Mouse (Mus musculus): ENCODE data around the gene Errfi1. TPM values are rescaled to one million over a fixed set of nuclear protein-coding genes. Genes with fewer than 3 reads are reported as not detected.
"Not testable (repeated sequence)": the region's sequence is repeated elsewhere in the genome, so short reads cannot be mapped to it uniquely, and the experiment has no call there.

Errfi1 gene
- polyA plus RNA-seq, 1 experiment from 2014 or later: 32.1 TPM

DNA sequence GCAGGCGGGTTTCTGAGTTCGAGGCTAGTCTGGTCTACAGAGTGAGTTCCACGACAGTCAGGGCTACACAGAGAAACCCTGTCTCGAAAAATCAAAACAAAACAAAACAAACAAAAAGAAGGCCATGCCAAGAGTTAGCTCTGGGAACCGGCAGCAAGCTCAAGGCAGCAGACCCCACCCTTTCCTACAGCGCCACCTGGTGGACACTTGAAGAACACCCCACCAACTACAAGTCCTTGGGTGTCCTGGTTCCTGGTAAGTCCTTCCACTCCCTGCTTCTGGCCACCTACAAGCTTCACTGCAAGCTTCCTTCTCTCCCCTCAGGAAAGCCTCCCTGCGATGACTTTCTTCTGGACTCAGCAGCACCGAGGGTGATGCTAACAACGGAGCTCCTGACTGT, 47.9 kb downstream of the Errfi1 start:
- Histone ChIP-seq H3K4me1 (no peaks in the 10 kb centered on the region), H3K4me3 (replicated peaks) (no peak overlapping the region), H3K9me3 (replicated peaks) (no peaks in the 10 kb centered on the region), H3K4me2 (replicated peaks) (no peak overlapping the region), H3K36me3 (peaks cover 85% of the 10 kb centered on the region), H3K27me3 (no peaks in the 10 kb centered on the region), H3K27ac (replicated peaks) (no peak overlapping the region), H3K9ac (no peak overlapping the region)
- no peak for ATAC-seq (ENCODE audit: insufficient number of reproducible peaks, low FRiP score, low TSS enrichment, low read depth)
- whole genome bisulfite sequencing: 51% methylated on average over 9 of the region's 9 CpGs

DNA sequence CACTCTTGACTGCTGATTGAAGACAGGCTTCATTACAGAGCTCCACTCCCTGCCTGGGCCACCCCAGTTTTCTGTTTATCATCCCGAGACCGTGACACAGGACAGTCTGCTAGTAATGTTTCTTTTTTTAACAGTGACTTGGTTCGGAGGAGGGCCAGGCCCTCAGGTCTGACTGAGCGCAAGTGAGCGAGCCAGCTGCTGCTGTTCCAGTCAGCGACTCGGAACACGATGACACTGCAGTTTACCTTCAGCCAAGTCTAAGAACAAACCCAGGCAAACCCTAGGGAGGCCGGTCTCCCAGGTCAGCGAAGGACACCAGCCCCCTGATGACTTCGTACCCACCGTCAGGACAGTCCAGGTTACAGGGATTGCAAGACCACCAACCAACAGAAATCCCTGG, 48.3 kb downstream of the Errfi1 start:
- H3K9me3 ChIP-seq (replicated peaks): no peaks in the 10 kb centered on the region
- no peaks in the 10 kb centered on the region for H3K27me3 ChIP-seq
- no peak for ATAC-seq (ENCODE audit: insufficient number of reproducible peaks, low FRiP score, low TSS enrichment, low read depth)
- H3K36me3 ChIP-seq: peaks cover 85% of the 10 kb centered on the region
- no peaks in the 10 kb centered on the region for H3K4me1 ChIP-seq
- no peak overlapping the region for H3K27ac ChIP-seq (replicated peaks)
- no peak overlapping the region for H3K4me3 ChIP-seq (replicated peaks)
- H3K9ac ChIP-seq: no peak overlapping the region
- 89% methylated on average over 12 of the region's 12 CpGs for WGBS
- H3K4me2 ChIP-seq (replicated peaks): no peak overlapping the region

DNA sequence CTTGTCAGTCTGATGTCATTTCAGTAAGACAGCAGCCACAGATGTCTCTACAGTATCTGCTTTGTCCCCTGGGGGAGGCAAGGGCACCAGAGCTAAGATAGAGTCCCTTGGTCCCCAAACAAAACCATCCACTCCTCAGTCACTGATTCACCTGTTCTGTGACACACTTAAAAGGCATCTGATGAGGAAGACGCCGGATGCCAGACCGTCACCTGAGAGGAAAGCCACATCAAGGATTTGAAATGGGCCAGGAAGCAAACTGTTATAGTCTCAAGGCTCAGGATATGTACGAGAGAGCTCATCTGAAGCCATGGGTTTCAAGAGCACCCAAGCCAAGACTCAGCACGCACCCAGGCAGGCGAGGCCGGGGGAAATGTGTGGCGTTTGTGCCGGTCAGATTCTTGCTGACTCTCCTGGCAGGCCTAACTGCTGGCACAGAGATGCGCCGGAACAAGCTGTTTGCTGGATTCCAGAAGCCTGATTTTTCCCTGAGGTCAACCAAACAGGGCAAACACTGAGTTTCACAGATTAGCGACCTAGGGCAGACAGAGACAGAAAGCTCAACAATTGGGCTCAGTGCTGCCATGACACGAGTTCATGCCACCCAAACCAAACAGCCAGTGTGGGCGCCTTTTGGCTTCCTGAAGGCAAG, 49.5 kb downstream of the Errfi1 start:
- Histone ChIP-seq H3K4me1 (peaks cover 4% of the 10 kb centered on the region), H3K36me3 (peaks cover 81% of the 10 kb centered on the region), H3K9ac (no peak overlapping the region), H3K9me3 (replicated peaks) (no peaks in the 10 kb centered on the region), H3K4me2 (replicated peaks) (no peak overlapping the region), H3K4me3 (replicated peaks) (no peak overlapping the region), H3K27ac (replicated peaks) (no peak overlapping the region), H3K27me3 (no peaks in the 10 kb centered on the region)
- ATAC-seq (ENCODE audit: insufficient number of reproducible peaks, low FRiP score, low TSS enrichment, low read depth): no peak
- WGBS: 92% methylated on average over 14 of the region's 14 CpGs

DNA sequence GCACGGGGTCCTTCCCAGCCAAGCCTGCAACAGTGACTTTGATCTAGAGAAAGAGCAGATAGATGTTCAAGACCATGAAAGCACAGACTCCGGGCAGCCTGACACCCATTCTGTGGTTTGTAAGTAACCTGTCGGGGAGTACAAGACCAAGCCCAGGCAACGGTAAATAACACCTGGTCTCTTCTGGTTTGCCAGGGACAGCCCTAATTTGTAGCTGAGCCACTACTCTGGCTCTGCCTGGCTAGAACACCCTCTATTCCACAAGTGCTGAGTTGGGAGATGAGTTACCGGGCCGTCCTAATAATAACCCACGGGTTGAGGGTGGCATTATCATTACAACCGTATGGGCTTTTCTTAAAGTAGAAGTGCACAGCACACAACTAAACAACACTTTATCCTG, 53.4 kb downstream of the Errfi1 start:
- H3K36me3 ChIP-seq: peaks cover 48% of the 10 kb centered on the region

DNA sequence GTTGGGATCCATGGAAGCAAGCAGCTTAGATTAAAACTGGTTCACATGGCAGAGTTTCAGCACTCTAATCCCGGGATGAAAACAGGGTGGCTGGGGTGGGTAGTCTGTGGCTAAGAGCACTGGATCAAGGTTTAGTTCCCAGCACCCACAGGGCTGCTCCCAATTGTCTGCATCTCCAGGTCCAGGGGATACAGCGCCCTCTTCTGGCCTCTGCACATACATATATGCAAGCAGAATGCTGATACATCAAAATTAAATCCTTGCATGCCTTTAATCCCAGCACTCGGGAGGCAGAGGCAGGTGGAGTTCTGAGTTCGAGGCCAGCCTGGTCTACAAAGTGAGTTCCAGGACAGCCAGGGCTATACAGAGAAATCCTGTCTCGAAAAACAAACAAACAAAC, 54.8 kb downstream of the Errfi1 start:
- ATAC-seq (ENCODE audit: insufficient number of reproducible peaks, low FRiP score, low TSS enrichment, low read depth); H3K9me3 ChIP-seq (replicated peaks); H3K27me3 ChIP-seq; H3K27ac ChIP-seq (replicated peaks); H3K9ac ChIP-seq: not testable (repeated sequence)
- Histone ChIP-seq H3K4me1 (peaks cover 14% of the 10 kb centered on the region), H3K4me2 (replicated peaks) (peak overlapping the region; percentile 70), H3K36me3 (peaks cover 33% of the 10 kb centered on the region), H3K4me3 (replicated peaks) (peak overlapping the region; percentile 99)
- WGBS: 73% methylated on average over 5 of the region's 5 CpGs

More for the DNA sequence above, 53.4 kb downstream of the Errfi1 start:
- Histone ChIP-seq H3K4me1 (peaks cover 14% of the 10 kb centered on the region), H3K9ac (no peak overlapping the region), H3K27me3 (no peaks in the 10 kb centered on the region), H3K4me2 (replicated peaks) (no peak overlapping the region), H3K9me3 (replicated peaks) (no peaks in the 10 kb centered on the region), H3K4me3 (replicated peaks) (no peak overlapping the region), H3K27ac (replicated peaks) (no peak overlapping the region)
- 87% methylated on average over 8 of the region's 8 CpGs for WGBS
- ATAC-seq (ENCODE audit: insufficient number of reproducible peaks, low FRiP score, low TSS enrichment, low read depth): no peak

DNA sequence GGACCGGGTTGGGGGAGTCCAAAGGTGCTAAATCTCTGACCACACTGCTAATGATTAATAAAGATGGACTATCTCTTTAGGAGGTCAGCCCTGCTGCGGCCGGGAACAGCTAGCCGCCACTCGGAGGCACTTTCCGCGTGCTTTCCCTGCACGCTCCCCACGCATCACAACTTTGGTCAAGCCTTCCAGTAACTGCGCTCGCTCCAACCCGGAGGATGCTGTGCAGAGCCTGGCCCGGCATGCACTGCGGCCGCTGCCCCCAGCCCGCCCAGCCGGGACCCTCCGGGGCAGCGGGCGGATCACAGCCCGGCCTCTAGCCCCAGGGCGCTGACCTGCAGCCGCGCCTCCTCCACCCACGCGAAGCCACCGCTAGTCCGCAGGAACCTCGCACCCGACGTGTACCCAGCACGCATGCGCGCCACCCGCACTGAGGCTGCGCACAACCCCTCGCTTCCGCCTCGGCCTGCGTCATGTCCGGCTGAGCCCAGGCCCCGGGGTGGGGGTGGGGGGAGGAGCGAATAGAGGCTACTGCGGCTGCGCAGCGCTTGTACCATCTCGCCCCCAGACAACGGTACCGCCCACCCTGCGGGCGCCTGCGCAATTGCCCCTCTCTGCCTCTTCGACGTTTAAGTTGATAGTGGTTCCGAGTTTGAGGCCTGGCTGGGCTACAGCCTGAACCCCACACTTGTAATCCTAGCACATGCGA, 55.9 kb downstream of the Errfi1 start:
- H3K4me3 ChIP-seq (replicated peaks): peak overlapping the region; percentile 99
- no peaks in the 10 kb centered on the region for H3K9me3 ChIP-seq (replicated peaks)
- H3K27me3 ChIP-seq: no peaks in the 10 kb centered on the region
- under 1% methylated on average over 56 of the region's 56 CpGs for WGBS
- H3K9ac ChIP-seq: peak overlapping the region; percentile 95
- peaks cover 17% of the 10 kb centered on the region for H3K4me1 ChIP-seq
- ATAC-seq (ENCODE audit: insufficient number of reproducible peaks, low FRiP score, low TSS enrichment, low read depth): peak; percentile 92
- H3K36me3 ChIP-seq: peaks cover 25% of the 10 kb centered on the region
- peak overlapping the region; percentile 70 for H3K4me2 ChIP-seq (replicated peaks)
- peak overlapping the region; percentile 88 for H3K27ac ChIP-seq (replicated peaks)

DNA sequence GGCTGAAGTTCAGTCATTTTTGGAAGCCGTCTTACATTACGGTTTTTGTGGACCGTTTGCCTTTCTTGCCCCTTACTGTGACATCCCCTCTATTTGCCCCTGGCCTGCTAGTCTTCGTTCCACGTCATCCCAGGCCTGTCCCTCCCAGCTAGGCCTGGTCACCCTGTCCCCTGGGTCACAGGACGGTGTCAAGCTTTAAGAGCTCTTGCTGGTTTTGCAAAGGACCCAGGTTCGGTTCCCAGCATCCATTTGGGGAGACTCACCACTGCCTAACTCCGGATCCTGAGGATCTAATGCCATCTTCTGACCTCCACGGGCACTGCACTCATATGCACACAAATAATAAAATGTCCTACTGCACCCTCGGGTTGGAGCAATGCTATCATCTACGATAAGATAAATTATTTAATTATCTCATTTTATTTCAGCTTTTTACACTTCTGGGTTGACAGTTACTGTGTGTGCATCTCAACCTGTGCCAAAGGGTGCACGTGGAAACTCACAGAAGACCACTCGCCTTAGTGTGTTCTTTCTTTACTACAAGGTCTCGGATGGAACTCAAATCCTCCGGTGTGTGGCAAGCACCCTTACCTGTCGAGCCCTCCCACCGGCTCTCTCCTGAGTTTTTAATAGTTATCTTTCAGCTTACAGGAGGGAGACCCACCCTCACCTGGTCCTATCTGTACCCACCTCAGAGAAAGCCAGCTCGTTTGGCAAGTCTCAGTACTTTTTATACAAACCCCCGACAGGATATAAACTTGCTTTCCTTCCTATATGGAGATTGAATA, 56.6 kb downstream of the Errfi1 start:
- Histone ChIP-seq H3K9ac (no peak overlapping the region), H3K36me3 (peaks cover 19% of the 10 kb centered on the region), H3K4me3 (replicated peaks) (peak overlapping the region; percentile 99), H3K27me3 (no peaks in the 10 kb centered on the region), H3K4me1 (peaks cover 23% of the 10 kb centered on the region), H3K27ac (replicated peaks) (peak overlapping the region; percentile 56), H3K4me2 (replicated peaks) (peak overlapping the region; percentile 70), H3K9me3 (replicated peaks) (no peaks in the 10 kb centered on the region)
- 85% methylated on average over 19 of the region's 19 CpGs for WGBS
- no peak for ATAC-seq (ENCODE audit: insufficient number of reproducible peaks, low FRiP score, low TSS enrichment, low read depth)

DNA sequence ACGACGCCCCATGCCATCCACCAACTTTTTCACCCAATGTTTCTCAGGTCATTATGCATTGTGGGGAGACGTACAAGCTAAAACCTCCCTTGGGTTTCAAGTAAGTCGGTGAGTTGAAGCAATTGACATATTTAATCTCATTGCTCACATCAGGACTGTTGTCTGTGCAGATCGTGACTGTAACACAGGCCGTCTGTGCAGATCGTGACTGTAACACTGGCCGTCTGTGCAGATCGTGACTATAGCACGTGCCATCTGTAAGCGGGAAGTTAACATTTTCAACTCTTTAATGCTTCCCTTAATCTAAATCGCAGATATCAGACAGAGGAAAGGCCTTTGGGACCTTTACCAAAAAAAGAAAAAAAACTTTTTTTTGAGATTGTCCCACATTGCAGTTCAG, 60.0 kb downstream of the Errfi1 start:
- no peak for ATAC-seq (ENCODE audit: insufficient number of reproducible peaks, low FRiP score, low TSS enrichment, low read depth)
- Histone ChIP-seq H3K9ac (peak overlapping the region; percentile 85), H3K36me3 (no peaks in the 10 kb centered on the region), H3K4me3 (replicated peaks) (peak overlapping the region; percentile 75), H3K27ac (replicated peaks) (peak overlapping the region; percentile 93), H3K4me1 (peaks cover 19% of the 10 kb centered on the region), H3K4me2 (replicated peaks) (peak overlapping the region; percentile 57), H3K9me3 (replicated peaks) (no peaks in the 10 kb centered on the region), H3K27me3 (no peaks in the 10 kb centered on the region)
- WGBS: 14% methylated on average over 12 of the region's 12 CpGs

DNA sequence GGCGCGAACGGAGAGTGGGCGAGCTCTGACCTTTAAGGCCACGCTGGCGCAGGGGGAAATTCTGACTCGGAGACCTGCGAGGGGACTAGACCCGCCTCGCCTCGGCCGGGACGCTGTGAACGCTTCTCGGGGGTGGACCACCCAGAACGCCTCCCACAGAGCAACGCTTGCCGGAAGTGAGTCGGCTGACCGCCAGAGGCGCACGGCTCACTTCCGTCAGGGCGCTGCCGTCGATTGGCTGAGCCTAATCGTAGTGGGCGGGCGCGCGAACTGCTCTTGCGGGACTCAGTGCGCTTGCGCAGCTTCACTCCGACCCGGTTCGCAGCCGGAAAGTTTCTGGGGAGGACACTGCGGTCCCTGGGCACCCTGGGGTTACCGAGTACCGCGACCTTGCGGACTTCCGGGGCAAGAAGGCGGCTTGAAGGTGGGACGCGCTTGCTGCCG, 60.6 kb downstream of the Errfi1 start, which contains the start of the genes Park7 and Tnfrsf9:
Gene Park7 (minus strand): TSS at position 148 of the 444 bp plus-strand sequence.
Gene Tnfrsf9 (plus strand): TSS at position 273 of the 444 bp plus-strand sequence.
- ATAC-seq (ENCODE audit: insufficient number of reproducible peaks, low FRiP score, low TSS enrichment, low read depth): peak; percentile 86

DNA sequence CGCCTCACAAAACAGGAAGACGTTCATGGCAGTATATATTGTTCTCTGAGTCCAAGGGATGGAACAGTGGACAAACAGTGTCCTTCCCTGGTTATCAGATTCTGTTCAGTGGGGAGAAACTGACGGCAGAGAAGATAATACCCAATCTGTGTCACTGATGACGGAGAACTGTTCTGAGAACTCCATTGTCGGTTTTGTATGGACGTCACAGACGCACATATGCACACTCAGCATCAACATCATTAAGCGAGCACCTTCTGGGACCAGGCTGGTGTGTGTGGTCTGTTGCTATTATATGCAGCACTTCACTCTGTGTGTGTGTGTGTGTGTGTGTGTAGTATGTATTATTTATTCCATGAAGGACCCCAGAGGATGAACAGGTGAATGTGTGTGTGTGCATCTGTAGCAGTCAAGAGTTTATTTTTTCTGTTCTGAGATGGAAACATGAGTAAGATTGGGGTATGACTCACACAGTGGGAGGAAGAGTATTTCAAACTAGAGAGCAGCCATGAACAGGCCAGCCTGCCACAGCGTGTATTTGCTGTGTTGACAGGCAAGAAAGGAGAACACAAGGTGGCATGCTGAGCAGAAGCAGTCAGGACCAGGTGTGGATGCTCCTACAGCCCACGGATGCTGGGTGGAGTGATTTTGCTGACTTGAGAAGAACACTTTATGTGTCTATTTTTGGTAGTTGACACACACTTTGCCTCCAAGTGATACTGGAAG, 61.6 kb downstream of the Errfi1 start:
- Histone ChIP-seq H3K4me1 (peaks cover 13% of the 10 kb centered on the region; the same call in 1 of the 2 replicates), H3K27me3 (no peaks in the 10 kb centered on the region), H3K27ac (replicated peaks) (peak overlapping the region; percentile 93), H3K9ac (peak overlapping the region; percentile 85), H3K9me3 (replicated peaks) (no peaks in the 10 kb centered on the region), H3K36me3 (no peaks in the 10 kb centered on the region), H3K4me2 (replicated peaks) (peak overlapping the region; percentile 57), H3K4me3 (replicated peaks) (peak overlapping the region; percentile 75)
- 48% methylated on average over 10 of the region's 10 CpGs for WGBS
- ATAC-seq (ENCODE audit: insufficient number of reproducible peaks, low FRiP score, low TSS enrichment, low read depth): no peak

More for the DNA sequence above, 60.6 kb downstream of the Errfi1 start, which contains the start of the genes Park7 and Tnfrsf9:
- under 1% methylated on average over 48 of the region's 48 CpGs for WGBS
- H3K9me3 ChIP-seq (replicated peaks): no peaks in the 10 kb centered on the region
- peak within 1 kb of the TSS; percentile 93 for H3K27ac ChIP-seq (replicated peaks)
- no peaks in the 10 kb centered on the region for H3K36me3 ChIP-seq
- H3K9ac ChIP-seq: peak within 1 kb of the TSS; percentile 85
- H3K4me2 ChIP-seq (replicated peaks): peak within 1 kb of the TSS; percentile 57
- H3K4me1 ChIP-seq: peaks cover 13% of the 10 kb centered on the region; the same call in 1 of the 2 replicates
- no peaks in the 10 kb centered on the region for H3K27me3 ChIP-seq
- H3K4me3 ChIP-seq (replicated peaks): peak within 1 kb of the TSS; percentile 75

Data from embryonic facial prominence, embryonic 15.5 days (tissue).